Mouse (Mus musculus): ENCODE data around the gene Rarg. TPM values are rescaled to one million over a fixed set of nuclear protein-coding genes. Genes with fewer than 3 reads are reported as not detected.

Rarg gene
- polyA plus RNA-seq, 1 experiment: 21.2 TPM

DNA sequence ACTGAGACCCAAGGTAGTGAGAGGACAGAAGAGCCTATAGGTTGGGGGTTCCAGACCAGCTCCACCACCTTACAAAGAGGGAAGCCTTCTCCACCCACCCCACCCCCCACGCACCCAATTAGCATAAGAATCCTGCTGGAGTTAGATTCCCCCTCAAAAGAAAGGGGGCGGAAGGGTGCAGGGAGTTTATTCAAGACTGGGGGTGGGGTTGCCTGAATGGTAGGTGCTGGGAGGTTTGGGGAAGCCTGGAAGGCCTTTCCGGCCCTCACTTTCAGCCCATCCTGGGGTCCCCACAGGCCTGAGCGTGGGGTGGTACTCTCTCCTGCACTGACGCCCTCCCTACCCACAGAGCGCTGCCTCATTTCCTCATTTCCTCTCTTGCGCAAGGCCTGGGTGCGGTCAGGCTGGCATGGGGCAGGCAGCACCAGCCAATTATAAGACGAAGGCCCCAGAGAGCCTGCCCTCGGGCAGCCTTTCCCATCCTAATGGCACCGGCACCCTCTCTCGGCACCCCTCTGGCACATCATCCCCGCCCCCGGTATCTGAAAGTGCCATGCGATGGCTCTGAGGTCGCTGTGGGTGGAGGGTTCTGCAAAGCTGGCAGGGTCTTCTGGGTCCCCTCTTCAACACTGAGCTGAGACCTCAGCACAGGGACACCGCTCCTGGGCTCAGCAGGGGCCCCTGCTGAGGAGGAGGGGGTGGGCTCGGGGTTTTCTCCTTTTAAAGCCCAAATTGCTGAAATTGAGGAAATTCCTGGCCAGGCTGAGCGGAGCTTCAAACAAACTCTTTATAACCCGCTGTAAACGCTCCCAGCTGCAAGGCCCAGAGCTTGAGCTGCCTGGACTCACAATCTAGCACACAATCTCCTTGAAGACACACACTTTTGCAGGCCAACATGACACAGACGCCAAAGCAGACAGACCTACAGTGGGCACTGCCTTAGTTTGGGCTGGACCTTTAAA is 13.8 kb downstream of the Rarg start:
- Histone ChIP-seq H3K27ac (ENCODE audit: insufficient read depth, low read depth, low read length) (peak overlapping the region; percentile 75), H3K4me1 (ENCODE audit: control insufficient read depth, insufficient read depth, low read length) (peaks cover 8% of the 10 kb centered on the region), H3K36me3 (ENCODE audit: control insufficient read depth, insufficient read depth, low read length) (no peaks in the 10 kb centered on the region), H3K27me3 (replicated peaks; ENCODE audit: control insufficient read depth, insufficient read depth, low read length) (no peaks in the 10 kb centered on the region), H3K4me3 (ENCODE audit: insufficient read depth, low read depth, low read length) (peak overlapping the region; percentile 42)
- TF ChIP-seq POLR2A (IDR thresholded peaks at IDR 0.05; ENCODE audit: low read depth, low read length) (no peak), CTCF (conservative IDR thresholded peaks at IDR 0.05; ENCODE audit: insufficient read depth, insufficient read length, low read depth, low read length) (no peak)
- 36% methylated on average over 22 of the region's 22 CpGs for WGBS
- DNase-seq: peak; percentile 71

DNA sequence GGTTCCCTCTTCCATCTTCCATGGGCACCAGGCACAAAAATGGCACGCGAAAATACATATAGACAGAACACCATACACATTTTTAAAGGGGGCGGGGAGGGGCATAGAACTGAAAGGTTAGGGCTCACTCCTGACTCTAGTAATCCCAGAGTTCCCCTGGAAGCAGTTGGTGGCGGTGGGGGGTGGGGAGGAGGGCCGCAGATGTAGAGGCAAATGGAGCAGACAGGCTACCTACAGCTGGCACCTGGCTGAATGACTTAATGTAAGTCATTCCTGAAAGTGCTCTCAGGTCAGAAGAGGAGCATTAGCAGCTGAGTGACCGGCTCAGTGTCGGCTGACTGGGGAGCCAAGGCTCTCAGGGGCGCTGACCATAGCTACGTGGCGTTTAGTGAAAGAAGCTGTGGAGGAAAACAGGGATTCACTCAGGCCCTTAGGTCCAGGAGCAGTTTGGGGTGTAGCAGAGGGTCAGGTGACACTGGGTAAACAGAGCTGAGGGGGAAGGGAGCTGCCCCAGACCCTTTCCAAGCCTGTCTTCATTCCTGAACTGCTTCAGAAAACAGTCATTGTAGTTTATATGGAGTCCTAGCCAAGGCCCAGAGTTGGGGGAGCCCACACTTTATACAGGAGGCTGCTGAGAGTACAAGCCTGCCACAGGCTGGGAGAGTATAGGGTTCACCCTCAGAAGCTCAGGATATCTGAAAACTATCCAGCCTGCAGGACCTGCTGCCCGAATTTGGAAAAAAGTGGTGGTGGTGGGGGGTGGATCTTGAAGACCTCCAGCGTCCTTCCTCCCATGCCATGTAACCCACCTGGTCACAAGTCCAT is 14.7 kb downstream of the Rarg start:
- H3K27ac ChIP-seq (ENCODE audit: insufficient read depth, low read depth, low read length): peak overlapping the region; percentile 75
- H3K27me3 ChIP-seq (replicated peaks; ENCODE audit: control insufficient read depth, insufficient read depth, low read length): no peaks in the 10 kb centered on the region
- no peak for DNase-seq
- H3K4me1 ChIP-seq (ENCODE audit: control insufficient read depth, insufficient read depth, low read length): peaks cover 7% of the 10 kb centered on the region; the same call in 1 of the 2 replicates
- H3K36me3 ChIP-seq (ENCODE audit: control insufficient read depth, insufficient read depth, low read length): no peaks in the 10 kb centered on the region
- no peak for TF ChIP-seq CTCF (conservative IDR thresholded peaks at IDR 0.05; ENCODE audit: insufficient read depth, insufficient read length, low read depth, low read length)
- TF ChIP-seq POLR2A (IDR thresholded peaks at IDR 0.05; ENCODE audit: low read depth, low read length): no peak
- no peak overlapping the region for H3K4me3 ChIP-seq (ENCODE audit: insufficient read depth, low read depth, low read length)
- WGBS: 61% methylated on average over 12 of the region's 12 CpGs

DNA sequence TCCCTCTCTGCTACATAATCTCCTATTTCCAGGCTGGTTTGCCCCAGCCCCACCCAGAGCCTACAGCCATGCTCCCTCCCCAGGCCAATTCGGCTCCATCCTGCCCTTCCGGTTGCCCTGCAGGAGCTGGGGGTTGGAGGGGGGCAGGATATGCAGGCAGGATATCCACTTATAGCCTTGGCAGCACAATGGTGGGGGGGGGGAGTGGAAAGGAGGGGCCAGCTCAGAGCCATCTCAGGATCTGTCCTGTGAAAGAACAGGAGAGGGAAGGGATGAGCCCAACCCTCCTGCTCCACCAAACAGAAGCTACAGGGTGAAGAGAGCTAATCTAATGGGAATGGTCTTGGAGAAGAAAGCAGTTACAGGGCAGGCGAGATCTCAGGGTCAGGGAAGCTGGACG is 16.7 kb downstream of the Rarg start:
- peak; percentile 85 for DNase-seq
- peak overlapping the region; percentile 75 for H3K27ac ChIP-seq (ENCODE audit: insufficient read depth, low read depth, low read length)
- H3K27me3 ChIP-seq (replicated peaks; ENCODE audit: control insufficient read depth, insufficient read depth, low read length): no peaks in the 10 kb centered on the region
- 70% methylated on average over 4 of the region's 4 CpGs for WGBS
- no peak for TF ChIP-seq POLR2A (IDR thresholded peaks at IDR 0.05; ENCODE audit: low read depth, low read length)
- TF ChIP-seq CTCF (conservative IDR thresholded peaks at IDR 0.05; ENCODE audit: insufficient read depth, insufficient read length, low read depth, low read length): no peak
- no peak overlapping the region for H3K4me3 ChIP-seq (ENCODE audit: insufficient read depth, low read depth, low read length)
- H3K4me1 ChIP-seq (ENCODE audit: control insufficient read depth, insufficient read depth, low read length): peaks cover 7% of the 10 kb centered on the region; the same call in 1 of the 2 replicates
- H3K36me3 ChIP-seq (ENCODE audit: control insufficient read depth, insufficient read depth, low read length): no peaks in the 10 kb centered on the region

DNA sequence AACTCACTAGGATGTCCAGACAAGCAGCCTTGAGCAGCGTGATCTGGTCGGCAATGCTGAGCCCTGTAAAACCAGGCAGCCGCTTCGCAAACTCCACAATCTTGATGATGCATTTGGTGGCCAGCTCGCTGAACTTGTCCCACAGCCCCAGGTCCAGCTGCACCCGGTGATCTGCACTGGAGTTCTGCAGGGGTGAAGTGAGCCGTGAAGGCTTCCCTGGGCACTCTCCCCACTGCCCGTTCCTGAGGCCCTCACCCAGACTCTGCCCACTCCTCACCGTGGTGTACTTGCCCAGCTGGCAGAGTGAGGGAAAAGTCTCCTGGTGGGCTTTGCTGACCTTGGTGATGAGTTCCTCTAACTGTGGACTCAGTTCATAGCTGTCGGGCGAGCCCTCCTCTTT is 17.5 kb downstream of the Rarg start:
- TF ChIP-seq POLR2A (IDR thresholded peaks at IDR 0.05; ENCODE audit: low read depth, low read length) (no peak), CTCF (conservative IDR thresholded peaks at IDR 0.05; ENCODE audit: insufficient read depth, insufficient read length, low read depth, low read length) (no peak)
- no peak for DNase-seq
- Histone ChIP-seq H3K4me3 (ENCODE audit: insufficient read depth, low read depth, low read length) (no peak overlapping the region), H3K27ac (ENCODE audit: insufficient read depth, low read depth, low read length) (peak overlapping the region; percentile 41; the same call in 1 of the 2 replicates), H3K4me1 (ENCODE audit: control insufficient read depth, insufficient read depth, low read length) (peaks cover 7% of the 10 kb centered on the region; the same call in 1 of the 2 replicates), H3K27me3 (replicated peaks; ENCODE audit: control insufficient read depth, insufficient read depth, low read length) (no peaks in the 10 kb centered on the region), H3K36me3 (ENCODE audit: control insufficient read depth, insufficient read depth, low read length) (no peaks in the 10 kb centered on the region)
- WGBS: 56% methylated on average over 11 of the region's 11 CpGs

DNA sequence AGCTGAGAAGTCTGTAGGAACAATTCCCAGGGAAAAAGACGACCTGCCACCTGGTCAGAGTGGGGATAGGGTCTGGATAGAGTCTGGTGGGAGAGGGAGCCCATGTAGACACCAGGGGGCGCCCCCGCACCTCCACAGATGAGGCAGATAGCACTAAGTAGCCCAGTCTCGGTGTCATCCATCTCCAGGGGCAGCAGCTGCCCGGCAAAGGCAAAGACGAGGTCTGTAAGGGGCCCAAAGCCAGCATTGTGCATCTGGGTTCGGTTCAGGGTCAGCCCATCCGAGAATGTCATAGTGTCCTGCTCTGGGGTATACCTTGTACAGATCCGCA is 18.1 kb downstream of the Rarg start:
- no peak overlapping the region for H3K4me3 ChIP-seq (ENCODE audit: insufficient read depth, low read depth, low read length)
- no peaks in the 10 kb centered on the region for H3K27me3 ChIP-seq (replicated peaks; ENCODE audit: control insufficient read depth, insufficient read depth, low read length)
- WGBS: 17% methylated on average over 9 of the region's 9 CpGs
- H3K4me1 ChIP-seq (ENCODE audit: control insufficient read depth, insufficient read depth, low read length): peaks cover 7% of the 10 kb centered on the region; the same call in 1 of the 2 replicates
- no peaks in the 10 kb centered on the region for H3K36me3 ChIP-seq (ENCODE audit: control insufficient read depth, insufficient read depth, low read length)
- DNase-seq: peak; percentile 85
- H3K27ac ChIP-seq (ENCODE audit: insufficient read depth, low read depth, low read length): no peak overlapping the region
- TF ChIP-seq CTCF (conservative IDR thresholded peaks at IDR 0.05; ENCODE audit: insufficient read depth, insufficient read length, low read depth, low read length): peak; percentile 82
- no peak for TF ChIP-seq POLR2A (IDR thresholded peaks at IDR 0.05; ENCODE audit: low read depth, low read length)

DNA sequence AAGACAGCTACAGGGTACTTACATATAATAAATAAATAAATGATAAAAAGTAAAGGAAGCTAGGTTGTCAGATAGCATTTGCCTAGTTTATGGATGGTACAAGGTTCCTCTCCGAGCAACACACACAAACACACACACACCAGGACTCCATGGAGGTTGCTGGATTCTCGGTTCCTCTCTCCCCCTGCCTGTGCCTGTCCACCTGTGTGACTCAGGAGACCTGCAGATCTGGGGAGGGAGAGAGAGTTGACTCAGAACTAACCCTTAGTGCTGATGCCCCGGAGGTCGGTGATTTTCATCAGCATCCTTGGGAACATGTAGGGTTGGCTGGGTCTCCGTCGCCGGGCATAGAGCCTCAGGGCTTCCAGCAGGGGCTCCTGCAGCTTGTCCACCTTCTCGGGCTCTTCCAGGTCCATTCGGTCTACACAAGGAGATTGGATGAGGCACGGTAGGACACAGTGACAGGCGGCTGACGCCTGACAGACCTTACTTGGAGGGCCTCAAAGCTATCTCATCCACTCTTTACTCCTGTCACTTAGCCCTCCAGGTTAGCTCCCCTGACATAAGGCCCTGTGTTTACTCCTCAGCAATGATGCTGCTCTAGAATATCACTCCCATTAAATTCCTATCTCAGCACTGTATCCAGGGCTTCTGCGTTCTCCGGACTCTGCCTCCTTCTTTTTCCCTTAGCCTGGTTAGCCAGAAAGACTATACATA is 18.6 kb downstream of the Rarg start:
- H3K36me3 ChIP-seq (ENCODE audit: control insufficient read depth, insufficient read depth, low read length): no peaks in the 10 kb centered on the region
- H3K27ac ChIP-seq (ENCODE audit: insufficient read depth, low read depth, low read length): no peak overlapping the region
- TF ChIP-seq CTCF (conservative IDR thresholded peaks at IDR 0.05; ENCODE audit: insufficient read depth, insufficient read length, low read depth, low read length) (no peak), POLR2A (IDR thresholded peaks at IDR 0.05; ENCODE audit: low read depth, low read length) (no peak)
- peaks cover 3% of the 10 kb centered on the region; the same call in 1 of the 2 replicates for H3K4me1 ChIP-seq (ENCODE audit: control insufficient read depth, insufficient read depth, low read length)
- DNase-seq: no peak
- H3K27me3 ChIP-seq (replicated peaks; ENCODE audit: control insufficient read depth, insufficient read depth, low read length): no peaks in the 10 kb centered on the region
- 88% methylated on average over 14 of the region's 14 CpGs for WGBS
- H3K4me3 ChIP-seq (ENCODE audit: insufficient read depth, low read depth, low read length): no peak overlapping the region

All from kidney, adult 2 months (tissue).